Mouse (Mus musculus) brain, embryonic 14.5 days (tissue): ENCODE measurements around the gene Gm10153.

ENCODE experiments used
- CTCF ChIP-seq: fragments of 200-500 bp; IDR thresholded peaks from 2 replicates; pipeline ENCODE4 v1.5.1; 2012; ENCODE audit warnings: inconsistent platforms, mild to moderate bottlenecking, moderate library complexity, borderline replicate concordance; ENCODE audit not compliant: insufficient read depth, insufficient read length; ENCODE audit errors: extremely low read depth
- POLR2A ChIP-seq: fragments of 200-500 bp; IDR thresholded peaks from 2 replicates; pipeline ENCODE4 v1.6.1; 2012; ENCODE audit warnings: mild to moderate bottlenecking, inconsistent platforms, borderline replicate concordance; ENCODE audit not compliant: poor library complexity, insufficient read depth, insufficient read length, severe bottlenecking; ENCODE audit errors: extremely low read depth

DNA sequence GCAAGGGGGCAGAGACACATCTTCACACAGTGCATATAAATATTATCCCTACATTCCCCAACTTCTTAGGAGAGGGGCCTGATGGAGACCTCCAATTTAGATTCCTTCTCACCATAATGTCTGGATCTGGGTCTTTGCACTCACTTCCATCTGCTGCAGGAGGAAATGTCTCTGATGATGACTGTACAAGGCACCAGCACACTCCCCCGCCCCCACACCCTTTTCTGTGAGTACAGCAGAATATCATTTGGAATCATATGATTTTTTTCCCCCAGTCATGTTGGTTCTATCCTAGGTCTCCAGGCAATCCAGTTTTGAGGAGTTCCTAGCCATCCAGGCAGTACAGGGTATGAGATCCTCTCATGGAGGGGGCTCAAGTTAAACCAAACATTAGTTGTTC, 11.5 kb downstream of the Gm10153 start:
- TF ChIP-seq CTCF (no peak), POLR2A (no peak)
